Mouse (Mus musculus) limb, embryonic 11.5 days (tissue): ENCODE data around the gene Skint3. TPM values are rescaled to one million over a fixed set of nuclear protein-coding genes. Genes with fewer than 3 reads are reported as not detected.
"Not testable (repeated sequence)": the region's sequence is repeated elsewhere in the genome, so short reads cannot be mapped to it uniquely, and the experiment has no call there.

Experiments
- ATAC-seq: fragments of 200-750 bp; cut with Nextera tagmentation; 2 replicates; pipeline ENCODE4 v1.8.0; 2017; ENCODE audit warnings: low read depth; ENCODE audit not compliant: insufficient number of reproducible peaks, low FRiP score, low TSS enrichment
- DNase-seq: peaks from one replicate; pipeline ENCODE4 v3.0.0-alpha.2; 2015; ENCODE audit warnings: low spot score
- H3K27ac ChIP-seq: fragments of 300-500 bp; sonication (generic); replicated peaks from 2 replicates; pipeline ENCODE4 v1.5.1; 2014; ENCODE audit warnings: low read depth, mild to moderate bottlenecking, low read length
- H3K27me3 ChIP-seq: fragments of 300-500 bp; sonication (generic); 2 replicates; pipeline ENCODE4 v1.6.1; 2014; ENCODE audit warnings: mild to moderate bottlenecking, low read length, mixed read lengths; ENCODE audit not compliant: control insufficient read depth, insufficient read depth
- H3K36me3 ChIP-seq: fragments of 300-500 bp; sonication (generic); 2 replicates; pipeline ENCODE4 v1.6.1; 2014; ENCODE audit warnings: mild to moderate bottlenecking, low read length, moderate library complexity, mixed read lengths; ENCODE audit not compliant: control insufficient read depth, insufficient read depth
- H3K4me1 ChIP-seq: fragments of 300-500 bp; sonication (generic); 2 replicates; pipeline ENCODE4 v1.6.1; 2014; ENCODE audit warnings: low read length, mixed read lengths; ENCODE audit not compliant: control insufficient read depth, insufficient read depth
- H3K4me2 ChIP-seq: fragments of 300-500 bp; sonication (generic); 2 replicates; pipeline ENCODE4 v1.6.1; 2014; ENCODE audit warnings: low read depth, mild to moderate bottlenecking, moderate library complexity; ENCODE audit not compliant: severe bottlenecking
- H3K4me3 ChIP-seq: fragments of 300-500 bp; sonication (generic); 2 replicates; pipeline ENCODE4 v1.5.1; 2014; ENCODE audit warnings: low read depth, low read length
- H3K9ac ChIP-seq: fragments of 300-500 bp; sonication (generic); 2 replicates; pipeline ENCODE4 v1.6.1; 2014; ENCODE audit warnings: mild to moderate bottlenecking, low read length
- H3K9me3 ChIP-seq: fragments of 300-500 bp; sonication (generic); 2 replicates; pipeline ENCODE4 v1.6.1; 2016; ENCODE audit warnings: low read length; ENCODE audit not compliant: control insufficient read depth
- WGBS: fragments of 180-500 bp; shearing (Covaris S2); extraction: QIAGEN DNeasy Blood & Tissue Kit; methylation state at CpG from one replicate; pipeline ENCODE4 v1.1.7; 2014; 5-methylcytosine and 5-hydroxymethylcytosine counted together
- polyA plus RNA-seq: library from polyadenylated mRNA; unstranded; fragments of >200 nt; fragmentation: Nextera tagmentation; extraction: Ambion mirVana; gene quantifications from 2 replicates; pipeline ENCODE4 v1.2.1, GENCODE M21; 2014

The Skint3 gene
- polyA plus RNA-seq, 1 experiment from 2014 or later: not detected

DNA sequence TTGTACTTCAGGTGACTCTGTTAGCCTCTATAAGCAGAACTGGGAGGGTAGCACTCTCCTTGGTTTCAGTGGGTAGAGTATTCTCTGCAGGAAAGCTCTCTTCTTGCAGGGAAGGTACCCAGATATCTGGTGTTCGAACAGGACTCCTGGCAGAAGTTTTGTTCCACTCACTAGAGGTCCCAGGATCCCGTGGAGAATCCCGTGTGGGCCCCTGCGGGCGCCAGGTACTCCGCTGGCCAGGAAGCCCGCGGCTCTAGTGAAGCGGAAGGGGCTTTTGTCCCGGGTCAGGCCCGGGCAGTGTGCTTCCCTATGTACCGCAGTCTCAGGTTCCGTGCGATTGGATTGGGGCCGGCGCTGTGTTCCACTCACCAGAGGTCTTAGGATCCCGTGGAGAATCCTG lies 117.1 kb downstream of the Skint3 start:
- not testable (repeated sequence) for ATAC-seq, H3K27me3 ChIP-seq, H3K9ac ChIP-seq, H3K4me2 ChIP-seq, H3K4me3 ChIP-seq, H3K9me3 ChIP-seq, H3K36me3 ChIP-seq, H3K27ac ChIP-seq, DNase-seq, H3K4me1 ChIP-seq
- WGBS: 89% methylated on average over 13 of the region's 17 CpGs

Other genes starting within 250 kb of the Skint3 start
- not detected in 2 replicates for gene Skint1, start 226.0 kb upstream of the Skint3 start, polyA plus RNA-seq
- not detected in 2 replicates for gene Skint4, start 160.2 kb upstream of the Skint3 start, polyA plus RNA-seq
- not detected in 2 replicates for gene Skint9, start 201.7 kb downstream of the Skint3 start, polyA plus RNA-seq